Mouse (Mus musculus): Measurements from ENCODE around the gene Rab43. TPM values are rescaled to one million over a fixed set of nuclear protein-coding genes. Genes with fewer than 3 reads are reported as not detected.

The Rab43 gene
- polyA plus RNA-seq, 1 experiment: not detected

DNA sequence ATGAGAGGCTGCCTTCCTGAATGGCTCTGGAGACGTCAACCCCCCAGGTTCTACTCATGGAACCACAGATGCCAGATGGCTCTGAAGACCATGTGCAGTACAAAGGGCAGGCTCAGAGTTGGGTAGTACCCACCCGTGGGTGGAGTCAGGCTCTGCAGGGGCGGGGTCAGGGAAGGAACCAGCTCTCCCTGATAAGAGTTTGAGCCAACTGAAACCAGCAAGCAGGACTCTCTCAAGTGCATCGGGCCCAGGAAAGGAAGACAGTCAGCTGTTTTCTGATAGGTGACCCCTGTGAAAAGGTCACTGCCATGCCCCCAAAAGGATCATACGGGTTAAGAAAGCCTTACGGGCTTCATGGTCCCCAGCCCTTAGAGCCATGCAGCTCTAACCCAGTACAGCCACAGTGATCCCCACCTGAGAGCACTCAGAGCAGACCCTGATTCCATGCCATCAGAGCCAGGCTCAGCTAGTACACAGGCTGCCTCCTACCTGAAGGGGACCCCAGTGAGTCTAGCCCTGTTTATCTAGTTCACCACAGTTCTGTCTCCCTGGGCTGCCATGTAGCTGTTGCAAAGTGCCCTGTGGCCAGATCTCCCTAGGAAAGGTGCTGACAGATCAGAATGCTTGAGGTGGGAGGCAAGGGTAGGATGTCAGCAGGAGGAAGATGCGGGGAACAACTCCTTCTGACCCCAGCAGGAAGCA lies 21.0 kb downstream of the Rab43 start:
- Histone ChIP-seq H3K27ac (ENCODE audit: insufficient read depth, low read depth, low read length) (no peak overlapping the region), H3K4me3 (ENCODE audit: insufficient read depth, low read depth, low read length) (no peak overlapping the region), H3K4me1 (ENCODE audit: control insufficient read depth, insufficient read depth, low read length) (peaks cover 5% of the 10 kb centered on the region; the same call in 1 of the 2 replicates)
- TF ChIP-seq POLR2A (IDR thresholded peaks at IDR 0.05; ENCODE audit: insufficient read depth, low read depth, low read length) (no peak), CTCF (IDR thresholded peaks at IDR 0.05; ENCODE audit: insufficient read depth, low read depth, low read length) (no peak)
- 83% methylated on average over 7 of the region's 7 CpGs for WGBS

DNA sequence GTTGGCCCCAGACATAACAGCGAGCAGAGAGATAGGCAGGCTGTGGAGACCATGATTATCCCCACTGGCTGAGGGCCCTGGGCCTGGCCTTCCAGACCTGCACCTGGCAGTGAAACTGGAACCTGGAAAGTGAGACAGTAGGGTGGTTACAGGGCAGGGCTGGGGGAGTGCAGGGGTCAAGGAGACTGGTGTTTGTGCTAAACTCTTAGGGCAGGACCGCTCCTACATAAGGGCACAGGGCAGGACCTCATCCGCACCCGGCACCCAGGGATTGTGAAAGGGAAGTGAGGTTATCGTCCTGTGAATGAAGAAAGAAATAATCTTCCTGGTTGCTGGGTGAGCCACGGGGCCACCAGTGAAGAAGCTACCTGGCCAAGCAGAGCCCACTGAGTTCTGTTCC lies 22.2 kb downstream of the Rab43 start:
- WGBS: 88% methylated on average over 6 of the region's 6 CpGs
- Histone ChIP-seq H3K27ac (ENCODE audit: insufficient read depth, low read depth, low read length) (no peak overlapping the region), H3K4me1 (ENCODE audit: control insufficient read depth, insufficient read depth, low read length) (peaks cover 5% of the 10 kb centered on the region; the same call in 1 of the 2 replicates), H3K4me3 (ENCODE audit: insufficient read depth, low read depth, low read length) (no peak overlapping the region)
- TF ChIP-seq POLR2A (IDR thresholded peaks at IDR 0.05; ENCODE audit: insufficient read depth, low read depth, low read length) (no peak), CTCF (IDR thresholded peaks at IDR 0.05; ENCODE audit: insufficient read depth, low read depth, low read length) (no peak)

DNA sequence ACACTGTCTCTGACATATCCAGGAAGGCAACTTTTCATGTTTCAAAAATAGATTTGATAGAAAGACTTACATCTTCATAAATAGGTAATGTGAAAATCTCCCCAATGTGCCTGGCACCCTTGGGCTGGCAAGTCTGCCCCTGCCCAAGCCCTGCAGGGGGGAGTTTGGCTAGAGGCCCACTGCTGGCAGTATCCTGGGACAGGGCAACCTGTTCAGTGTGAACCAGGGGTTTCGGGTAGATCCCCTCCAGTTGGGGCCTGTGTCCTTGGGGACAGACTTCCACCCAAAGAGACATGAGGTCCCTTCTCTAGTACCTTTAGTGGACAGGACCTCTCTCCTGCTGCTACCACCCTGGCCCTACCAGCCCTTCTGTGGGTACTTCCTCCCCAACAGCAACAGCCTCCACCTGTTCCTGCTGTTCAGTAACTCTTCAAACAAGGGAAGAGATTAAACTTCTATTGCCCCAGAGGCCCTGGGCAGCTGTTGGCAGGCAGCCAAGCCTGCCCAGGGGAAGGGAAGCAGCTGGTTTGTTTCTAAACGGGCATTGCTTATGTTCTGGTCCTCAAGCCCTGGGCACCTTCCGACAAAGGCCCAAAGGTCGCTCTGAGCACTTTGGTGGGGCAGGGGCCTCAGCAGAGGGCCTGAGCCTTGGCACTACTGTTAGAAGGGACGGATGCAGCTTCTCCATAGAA lies 22.9 kb downstream of the Rab43 start:
- WGBS: 35% methylated on average over 5 of the region's 5 CpGs
- no peak overlapping the region for H3K27ac ChIP-seq (ENCODE audit: insufficient read depth, low read depth, low read length)
- H3K4me1 ChIP-seq (ENCODE audit: control insufficient read depth, insufficient read depth, low read length): peaks cover 5% of the 10 kb centered on the region; the same call in 1 of the 2 replicates
- H3K4me3 ChIP-seq (ENCODE audit: insufficient read depth, low read depth, low read length): no peak overlapping the region
- TF ChIP-seq POLR2A (IDR thresholded peaks at IDR 0.05; ENCODE audit: insufficient read depth, low read depth, low read length) (no peak), CTCF (IDR thresholded peaks at IDR 0.05; ENCODE audit: insufficient read depth, low read depth, low read length) (no peak)

DNA sequence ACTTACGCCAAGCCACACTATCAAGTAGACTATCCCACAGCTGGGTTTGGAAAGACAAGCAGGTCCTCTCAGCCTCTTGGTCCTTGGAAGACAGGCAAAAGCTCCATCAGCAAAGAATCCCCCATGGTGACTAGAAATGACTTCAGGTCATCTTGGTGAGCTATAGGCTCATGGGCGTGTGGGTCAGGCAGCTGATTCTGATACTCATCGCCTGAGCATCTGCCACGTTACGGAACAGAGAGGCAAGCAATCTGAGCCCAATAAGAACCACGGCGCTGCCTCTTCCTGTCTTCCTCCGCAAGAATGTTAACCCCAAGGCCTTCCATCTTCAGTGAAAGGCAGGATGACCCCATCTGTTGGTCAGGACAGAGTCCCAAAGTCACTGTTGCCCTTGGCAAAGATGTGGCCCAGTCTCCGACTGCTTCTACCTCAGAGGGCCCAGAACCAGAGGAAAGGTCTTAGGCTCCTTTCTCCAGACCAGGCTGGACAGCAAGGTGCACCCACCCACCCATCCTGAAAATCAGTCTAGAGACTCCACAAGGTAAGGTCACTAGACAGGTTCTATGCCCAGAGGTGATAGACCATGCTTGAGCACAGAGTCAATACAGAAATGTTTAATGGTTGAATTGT lies 23.6 kb downstream of the Rab43 start:
- no peak overlapping the region for H3K27ac ChIP-seq (ENCODE audit: insufficient read depth, low read depth, low read length)
- WGBS: 96% methylated on average over 9 of the region's 9 CpGs
- TF ChIP-seq CTCF (IDR thresholded peaks at IDR 0.05; ENCODE audit: insufficient read depth, low read depth, low read length) (no peak), POLR2A (IDR thresholded peaks at IDR 0.05; ENCODE audit: insufficient read depth, low read depth, low read length) (no peak)
- H3K4me1 ChIP-seq (ENCODE audit: control insufficient read depth, insufficient read depth, low read length): peaks cover 5% of the 10 kb centered on the region; the same call in 1 of the 2 replicates
- H3K4me3 ChIP-seq (ENCODE audit: insufficient read depth, low read depth, low read length): no peak overlapping the region

DNA sequence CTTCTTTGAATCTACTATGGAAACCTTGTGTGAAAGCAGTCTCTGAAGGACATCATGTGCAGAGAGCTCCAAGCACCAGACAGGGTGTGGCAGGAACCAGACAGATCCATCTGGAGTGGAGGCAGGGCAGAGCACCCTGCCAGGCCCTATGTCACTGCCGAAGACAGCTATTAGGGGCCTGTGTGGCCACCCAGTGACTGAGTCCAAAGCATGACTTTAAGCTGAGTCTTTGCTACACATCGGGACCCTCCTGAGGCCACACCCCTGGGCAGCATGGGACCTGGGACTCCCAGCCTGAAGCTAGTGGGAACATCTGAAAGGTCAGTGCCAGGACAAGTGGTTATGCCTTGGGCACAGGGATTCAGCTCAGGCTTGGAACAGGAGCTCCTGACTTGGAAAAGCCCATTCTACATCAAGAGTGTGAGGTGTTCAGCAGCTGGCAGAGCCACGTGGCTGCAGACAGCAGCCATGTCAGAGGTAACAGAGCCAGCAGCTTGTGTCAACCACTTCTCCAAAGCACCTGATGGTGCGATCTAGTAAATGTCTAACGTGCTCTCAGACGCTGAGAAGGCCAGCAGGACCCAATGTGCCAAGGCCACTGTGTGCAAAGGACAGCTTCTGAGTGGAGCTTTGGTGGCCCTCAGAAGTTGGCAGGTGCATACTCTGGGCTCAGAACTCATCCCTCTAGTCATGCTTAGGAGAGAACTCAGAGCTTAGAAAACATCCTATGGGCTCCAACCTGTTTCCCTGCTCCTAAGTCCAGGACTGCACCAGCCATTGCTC lies 24.7 kb downstream of the Rab43 start:
- WGBS: 85% methylated on average over 6 of the region's 6 CpGs
- Histone ChIP-seq H3K4me1 (ENCODE audit: control insufficient read depth, insufficient read depth, low read length) (peaks cover 5% of the 10 kb centered on the region; the same call in 1 of the 2 replicates), H3K4me3 (ENCODE audit: insufficient read depth, low read depth, low read length) (no peak overlapping the region), H3K27ac (ENCODE audit: insufficient read depth, low read depth, low read length) (no peak overlapping the region)
- TF ChIP-seq CTCF (IDR thresholded peaks at IDR 0.05; ENCODE audit: insufficient read depth, low read depth, low read length) (no peak), POLR2A (IDR thresholded peaks at IDR 0.05; ENCODE audit: insufficient read depth, low read depth, low read length) (no peak)

DNA sequence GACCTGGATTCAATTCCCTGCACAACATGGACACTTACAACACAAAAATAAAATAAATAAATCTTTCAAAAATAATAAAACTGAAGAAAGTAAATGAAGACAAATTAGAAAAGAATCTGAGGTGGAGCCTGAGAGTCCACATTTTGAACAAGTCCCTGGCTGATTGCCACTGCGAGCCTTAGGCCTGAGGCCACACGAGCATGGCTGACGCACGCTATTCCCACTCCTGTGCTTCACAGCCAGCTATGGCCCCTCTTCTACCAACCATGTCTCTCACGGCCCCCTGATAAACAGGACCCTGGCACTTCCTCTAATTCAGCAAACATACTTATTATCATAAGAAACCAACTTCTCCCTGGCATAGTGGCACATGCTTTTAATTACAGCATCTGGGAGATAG lies 25.3 kb downstream of the Rab43 start:
- TF ChIP-seq CTCF (IDR thresholded peaks at IDR 0.05; ENCODE audit: insufficient read depth, low read depth, low read length) (no peak), POLR2A (IDR thresholded peaks at IDR 0.05; ENCODE audit: insufficient read depth, low read depth, low read length) (no peak)
- 83% methylated on average over 5 of the region's 5 CpGs for WGBS
- Histone ChIP-seq H3K4me1 (ENCODE audit: control insufficient read depth, insufficient read depth, low read length) (peaks cover 5% of the 10 kb centered on the region; the same call in 1 of the 2 replicates), H3K4me3 (ENCODE audit: insufficient read depth, low read depth, low read length) (no peak overlapping the region), H3K27ac (ENCODE audit: insufficient read depth, low read depth, low read length) (no peak overlapping the region)

DNA sequence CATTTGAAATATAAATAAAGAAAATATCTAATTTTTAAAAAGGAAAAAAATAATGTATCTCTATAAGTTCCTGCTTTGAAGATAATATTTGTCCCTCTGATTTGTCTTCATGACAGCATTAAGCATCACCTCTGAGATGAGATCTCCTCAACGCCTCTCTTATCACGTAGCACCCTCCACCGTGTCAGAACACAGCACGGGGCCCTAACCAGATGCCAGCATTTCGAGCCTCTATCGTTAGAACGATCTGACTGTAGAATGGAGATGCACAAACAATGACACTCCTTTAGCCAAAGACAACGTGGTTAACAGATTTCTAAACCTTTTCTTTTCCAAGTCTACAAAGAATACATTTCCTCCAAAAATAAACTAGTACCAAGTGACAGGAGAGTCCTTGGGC lies 27.9 kb downstream of the Rab43 start:
- Histone ChIP-seq H3K27ac (ENCODE audit: insufficient read depth, low read depth, low read length) (no peak overlapping the region), H3K4me1 (ENCODE audit: control insufficient read depth, insufficient read depth, low read length) (no peaks in the 10 kb centered on the region), H3K4me3 (ENCODE audit: insufficient read depth, low read depth, low read length) (no peak overlapping the region)
- 70% methylated on average over 8 of the region's 8 CpGs for WGBS
- TF ChIP-seq POLR2A (IDR thresholded peaks at IDR 0.05; ENCODE audit: insufficient read depth, low read depth, low read length) (no peak), CTCF (IDR thresholded peaks at IDR 0.05; ENCODE audit: insufficient read depth, low read depth, low read length) (no peak)

DNA sequence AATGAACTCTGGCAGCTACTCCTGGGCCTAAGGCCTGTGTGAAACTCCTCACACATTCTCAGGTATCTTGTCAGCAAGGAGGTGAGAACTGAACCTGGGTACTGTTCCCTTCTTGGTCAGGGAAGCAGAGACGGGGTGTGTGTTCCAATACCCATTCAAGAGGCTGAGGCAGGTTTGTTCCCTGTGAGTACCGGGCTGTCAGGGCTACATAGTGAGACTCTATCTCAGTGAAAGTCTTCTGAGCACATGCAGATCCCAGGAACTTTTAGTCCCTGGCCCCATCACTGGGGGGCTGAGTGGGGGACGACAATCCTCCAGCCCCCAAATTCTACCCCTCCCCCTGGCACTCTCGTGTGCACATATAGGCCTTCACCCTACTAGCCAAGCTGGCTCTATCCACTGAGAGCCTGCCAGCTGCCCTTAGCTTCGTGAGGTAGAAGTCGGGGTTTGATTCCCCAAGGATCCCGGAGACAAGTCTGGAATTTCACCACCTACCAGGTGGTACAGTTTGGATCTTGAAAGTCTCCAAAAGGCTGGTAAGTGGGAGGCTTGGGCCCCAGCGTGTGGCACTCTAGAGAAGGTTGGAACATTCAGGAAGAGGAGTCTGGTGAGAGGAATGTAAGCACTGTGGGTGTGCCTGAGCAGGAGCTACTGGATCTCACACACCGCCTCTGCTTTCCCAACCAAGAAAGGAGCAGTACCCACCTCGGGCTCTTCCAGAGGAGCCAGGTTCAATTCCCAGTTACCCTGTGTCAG lies 31.2 kb downstream of the Rab43 start:
- 85% methylated on average over 10 of the region's 10 CpGs for WGBS
- TF ChIP-seq CTCF (IDR thresholded peaks at IDR 0.05; ENCODE audit: insufficient read depth, low read depth, low read length) (no peak), POLR2A (IDR thresholded peaks at IDR 0.05; ENCODE audit: insufficient read depth, low read depth, low read length) (no peak)
- H3K27ac ChIP-seq (ENCODE audit: insufficient read depth, low read depth, low read length): no peak overlapping the region
- no peak overlapping the region for H3K4me3 ChIP-seq (ENCODE audit: insufficient read depth, low read depth, low read length)
- no peaks in the 10 kb centered on the region for H3K4me1 ChIP-seq (ENCODE audit: control insufficient read depth, insufficient read depth, low read length)

Data from olfactory bulb, adult 2 months (tissue).